ENCODE assay signal across 8 mouse cellular contexts in genomic region chr4:108578840-108579742, GRCm38 (mm10). TPM values are rescaled to one million over a fixed set of nuclear protein-coding genes. Genes with fewer than 3 reads are reported as not detected.
DNase-seq lines count a peak whose midpoint lies in the region; ATAC-seq lines count a peak whose summit lies in the region.

Gene Prpf38a, minus strand, starts transcription at chr4:108579336.
Gene Orc1, plus strand, starts transcription at chr4:108579423.

- H3K27me3 ChIP-seq in heart, embryonic 14.5 days (ENCODE audit: control insufficient read depth, insufficient read depth, low read length): no peaks in the 10 kb centered on the region
- no peaks in the 10 kb centered on the region for H3K27me3 ChIP-seq in liver, embryonic 13.5 days
- H3K27me3 ChIP-seq in stomach, embryonic 16.5 days (ENCODE audit: control insufficient read depth, insufficient read depth, low read length): no peaks in the 10 kb centered on the region

- peak within 1 kb of the TSS; percentile 92 to 98 for H3K4me3 ChIP-seq in heart, embryonic 14.5 days (ENCODE audit: control insufficient read depth in 1 of 2, insufficient read depth in 1 of 2, low read depth in 1 of 2, low read length in 2 of 2)
- peak within 1 kb of the TSS; percentile 92 for H3K4me3 ChIP-seq in liver, embryonic 13.5 days (replicated peaks)
- peak within 1 kb of the TSS; percentile 60 for H3K4me3 ChIP-seq in stomach, embryonic 16.5 days (replicated peaks; ENCODE audit: low read length)

- peak within 1 kb of the TSS; percentile 72 to 84 for H3K27ac ChIP-seq in heart, embryonic 14.5 days (replicated peaks in 1 of 2; ENCODE audit: control insufficient read depth in 1 of 2, insufficient read depth in 1 of 2, low read depth in 2 of 2, low read length in 2 of 2)
- peak within 1 kb of the TSS; percentile 89 for H3K27ac ChIP-seq in liver, embryonic 13.5 days
- peak within 1 kb of the TSS; percentile 29 for H3K27ac ChIP-seq in stomach, embryonic 16.5 days (ENCODE audit: low read length)

- peak; percentile 99 for DNase-seq in c-Kit-negative CD71-positive TER-119-positive erythroid progenitor cells, embryonic 14.5 days (ENCODE audit: low read depth, low spot score)
- peak; percentile 96 for DNase-seq in fibroblast of lung, adult 2 months (ENCODE audit: low read depth)
- DNase-seq in kidney, postnatal 14 days: peak; percentile 98
- peak; percentile 97 for DNase-seq in liver, embryonic 13.5 days
- peak; percentile 99 for DNase-seq in neural tube, embryonic 10.5 days (ENCODE audit: extremely low spot score, low spot score)

- peak within 1 kb of the TSS; percentile 86 for H3K9ac ChIP-seq in heart, embryonic 14.5 days (ENCODE audit: low read length)
- peak within 1 kb of the TSS; percentile 94 for H3K9ac ChIP-seq in liver, embryonic 13.5 days
- peak within 1 kb of the TSS; percentile 70 for H3K9ac ChIP-seq in stomach, embryonic 16.5 days (ENCODE audit: low read length)

- peak within 1 kb of the TSS; percentile 86 for H3K4me2 ChIP-seq in heart, embryonic 14.5 days (ENCODE audit: low read length)
- peak within 1 kb of the TSS; percentile 80 for H3K4me2 ChIP-seq in liver, embryonic 13.5 days
- H3K4me2 ChIP-seq in stomach, embryonic 16.5 days (ENCODE audit: low read depth, low read length): peak within 1 kb of the TSS; percentile 64

- H3K4me1 ChIP-seq in heart, embryonic 14.5 days (ENCODE audit: control insufficient read depth in 2 of 2, insufficient read depth in 2 of 2, low read length in 2 of 2): peaks cover 2 to 19% of the 10 kb centered on the region in 2 experiments; a peak in 3 of 4 replicates
- H3K4me1 ChIP-seq in liver, embryonic 13.5 days (replicated peaks): peaks cover 49% of the 10 kb centered on the region
- peaks cover 11% of the 10 kb centered on the region for H3K4me1 ChIP-seq in stomach, embryonic 16.5 days (ENCODE audit: control insufficient read depth, insufficient read depth, low read length)

- H3K9me3 ChIP-seq in heart, embryonic 14.5 days (ENCODE audit: control insufficient read depth, low read length): no peaks in the 10 kb centered on the region
- H3K9me3 ChIP-seq in liver, embryonic 13.5 days (replicated peaks): no peaks in the 10 kb centered on the region
- H3K9me3 ChIP-seq in stomach, embryonic 16.5 days (replicated peaks; ENCODE audit: control insufficient read depth, low read length): no peaks in the 10 kb centered on the region

- H3K36me3 ChIP-seq in heart, embryonic 14.5 days (ENCODE audit: control insufficient read depth, insufficient read depth, low read length): peaks cover 24% of the 10 kb centered on the region
- H3K36me3 ChIP-seq in liver, embryonic 13.5 days: peaks cover 31% of the 10 kb centered on the region
- H3K36me3 ChIP-seq in stomach, embryonic 16.5 days (ENCODE audit: control insufficient read depth, insufficient read depth, low read length): peaks cover 10% of the 10 kb centered on the region; the same call in 1 of the 2 replicates

- ATAC-seq in CD4-positive, CD25-positive, alpha-beta regulatory T cell, adult 4 months: peak; percentile 98
- ATAC-seq in heart, embryonic 14.5 days (ENCODE audit: insufficient number of reproducible peaks, insufficient read depth, low FRiP score, low read depth): peak; percentile 99
- ATAC-seq in liver, embryonic 13.5 days (ENCODE audit: low read depth): peak; percentile 97
- ATAC-seq in stomach, embryonic 16.5 days (ENCODE audit: insufficient read depth, low FRiP score): peak; percentile 99

- under 1% methylated on average over 64 of the region's 64 CpGs for WGBS in heart, embryonic 14.5 days
- under 1% methylated on average over 64 of the region's 64 CpGs for WGBS in liver, embryonic 13.5 days (ENCODE audit: insufficient replicate concordance)
- WGBS in stomach, embryonic 16.5 days: under 1% methylated on average over 64 of the region's 64 CpGs

RNA-seq across cellular contexts. Expression of gene Prpf38a, which starts in this region (rescaled TPM):
- 10 to 100 TPM; 64.6 to 64.9 TPM for polyA plus RNA-seq in CD4-positive, CD25-positive, alpha-beta regulatory T cell, adult 4 months (2017; shearing (Covaris generic))
- 52.7 and 59.8 TPM in 2 replicates for polyA plus RNA-seq in heart, embryonic 14.5 days (2014; fragmentation: Nextera tagmentation; extraction: Ambion mirVana)
- polyA plus RNA-seq in liver, embryonic 13.5 days (2015; fragmentation: Nextera tagmentation; extraction: Ambion mirVana): 60.2 and 68.8 TPM in 2 replicates
- polyA plus RNA-seq in stomach, embryonic 16.5 days (2015; fragmentation: Nextera tagmentation; extraction: Ambion mirVana): 69.2 and 74.2 TPM in 2 replicates

RNA-seq across cellular contexts. Expression of gene Orc1, which starts in this region (rescaled TPM):
- polyA plus RNA-seq in CD4-positive, CD25-positive, alpha-beta regulatory T cell, adult 4 months (2017; shearing (Covaris generic)): 1 to 10 TPM; 2.7 to 3.0 TPM
- 3.1 and 3.4 TPM in 2 replicates for polyA plus RNA-seq in heart, embryonic 14.5 days (2014; fragmentation: Nextera tagmentation; extraction: Ambion mirVana)
- polyA plus RNA-seq in liver, embryonic 13.5 days (2015; fragmentation: Nextera tagmentation; extraction: Ambion mirVana): 23.2 and 27.9 TPM in 2 replicates
- polyA plus RNA-seq in stomach, embryonic 16.5 days (2015; fragmentation: Nextera tagmentation; extraction: Ambion mirVana): 8.5 and 8.8 TPM in 2 replicates

Comparison
In these comparisons a context has a peak if more than half of its experiments do, and no peak if none do; other contexts are left out.
1. Peak in every context shown above with its lines: DNase-seq, ATAC-seq, H3K4me3 ChIP-seq and H3K27ac ChIP-seq.
2. H3K27ac ChIP-seq: peak in every context shown above with its lines; median percentile 89 in liver, embryonic 13.5 days; 78 in heart, embryonic 14.5 days; 29 in stomach, embryonic 16.5 days.